Mouse (Mus musculus): Measurements from ENCODE around the gene Rab15.

DNA sequence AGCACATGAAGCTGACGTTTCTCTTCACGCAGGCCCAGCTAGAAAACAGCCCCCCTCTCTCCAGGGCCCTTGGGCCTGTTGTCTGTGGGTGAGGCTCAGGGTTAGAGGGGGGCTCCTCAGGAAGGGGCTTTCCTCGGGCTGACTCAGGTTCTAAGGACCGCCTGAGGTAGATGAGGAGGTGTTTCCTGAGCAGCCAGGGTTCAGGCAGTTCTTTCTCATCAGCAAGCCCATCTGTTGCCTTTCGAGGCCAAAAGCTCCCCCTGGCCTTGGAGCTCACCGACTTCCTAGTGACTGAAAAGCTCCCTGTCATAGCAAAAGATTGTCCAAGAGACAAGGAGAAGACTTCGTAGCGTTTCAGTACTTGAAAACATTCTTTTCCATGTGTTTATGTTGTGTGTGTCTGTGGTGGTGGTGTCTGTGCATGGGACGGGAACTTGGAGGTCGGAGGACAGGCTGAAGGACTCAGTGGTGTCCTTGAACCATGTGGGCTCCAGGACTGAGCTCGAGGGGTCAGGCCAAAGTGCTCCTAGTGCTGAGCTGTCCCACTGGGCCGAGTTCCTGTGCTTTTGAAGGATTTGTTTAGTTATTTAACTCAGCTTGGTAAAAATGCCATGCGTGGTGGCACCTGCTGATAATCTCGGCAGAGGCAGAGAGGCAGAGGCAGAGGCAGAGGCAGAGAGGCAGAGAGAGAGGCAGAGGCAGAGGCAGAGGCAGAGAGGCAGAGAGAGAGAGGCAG is 45.9 kb upstream of the Rab15 start:
- TF ChIP-seq CTCF (IDR thresholded peaks at IDR 0.05; ENCODE audit: extremely low read depth, insufficient read length, insufficient replicate concordance, low read depth, low read length) (no peak), POLR2A (IDR thresholded peaks at IDR 0.05; ENCODE audit: low read depth, low read length) (no peak)
